Mouse (Mus musculus): ENCODE data around the gene Wrap73.

- TF ChIP-seq POLR2A (IDR thresholded peaks at IDR 0.05; ENCODE audit: low read depth, low read length), result no peak
- TF ChIP-seq MAZ (IDR thresholded peaks at IDR 0.05; ENCODE audit: low read depth, low read length), result no peak
- TF ChIP-seq NRF1 (IDR thresholded peaks at IDR 0.05; ENCODE audit: low read depth, low read length), result no peak
- TF ChIP-seq MXI1 (IDR thresholded peaks at IDR 0.05; ENCODE audit: low read depth, low read length), result no peak
- no peak for TF ChIP-seq CTCF (conservative IDR thresholded peaks at IDR 0.05 in 1 of 2, IDR thresholded peaks at IDR 0.05 in 1 of 2; ENCODE audit: low read depth in 2 of 2, low read length in 2 of 2)
These were observed 11.9 kb downstream of the Wrap73 start for GRCm38 (mm10) chr4:154154104-154154503.
